Mouse (Mus musculus) frontal cortex, postnatal 10 days (tissue): ENCODE results near the gene Prr3.
"Not testable (repeated sequence)": the region's sequence is repeated elsewhere in the genome, so short reads cannot be mapped to it uniquely, and the experiment has no call there.

ENCODE experiments used
- DNase-seq, 2 experiments: peaks; one replicate each; pipeline ENCODE4 v3.0.0; 2022; ENCODE audit warnings: low spot score in 2 of 2, mixed read lengths in 1 of 2

The Prr3 gene

DNA sequence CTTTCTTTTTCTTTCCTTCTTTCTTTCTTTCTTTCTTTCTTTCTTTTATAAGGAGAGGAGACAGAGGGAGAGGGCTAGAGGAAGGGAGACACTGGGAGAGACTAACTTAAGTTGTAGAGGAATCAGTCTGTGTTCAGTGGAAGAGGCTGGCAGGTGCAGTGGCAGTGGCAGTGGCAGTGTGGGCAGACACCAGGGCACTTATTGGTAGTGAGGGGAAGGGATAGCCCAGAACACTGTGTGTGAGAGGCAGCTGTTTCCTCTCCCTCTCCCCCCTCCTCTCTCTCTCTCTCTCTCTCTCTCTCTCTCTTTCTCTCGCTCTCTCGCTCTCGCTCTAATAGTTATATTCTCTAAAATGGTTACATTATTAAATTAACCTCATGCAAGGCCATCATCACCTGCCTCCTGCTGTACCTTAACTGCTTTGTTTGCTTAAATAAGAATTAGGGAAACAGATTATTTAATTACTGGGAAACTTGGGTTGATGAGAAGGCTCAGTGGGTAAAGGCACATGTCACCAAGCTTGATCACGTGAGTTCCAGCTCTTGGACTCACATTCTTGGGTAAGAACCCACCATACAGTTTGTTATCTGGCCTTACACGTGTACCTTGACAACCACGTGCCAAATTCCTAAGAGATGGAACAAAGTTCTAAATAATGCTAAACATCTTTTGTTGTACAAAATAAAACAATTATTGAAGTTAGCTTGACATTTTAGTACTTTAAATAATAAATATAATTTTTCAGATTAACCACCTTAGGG lies 18.7 kb upstream of the Prr3 start:
- no peak for DNase-seq

DNA sequence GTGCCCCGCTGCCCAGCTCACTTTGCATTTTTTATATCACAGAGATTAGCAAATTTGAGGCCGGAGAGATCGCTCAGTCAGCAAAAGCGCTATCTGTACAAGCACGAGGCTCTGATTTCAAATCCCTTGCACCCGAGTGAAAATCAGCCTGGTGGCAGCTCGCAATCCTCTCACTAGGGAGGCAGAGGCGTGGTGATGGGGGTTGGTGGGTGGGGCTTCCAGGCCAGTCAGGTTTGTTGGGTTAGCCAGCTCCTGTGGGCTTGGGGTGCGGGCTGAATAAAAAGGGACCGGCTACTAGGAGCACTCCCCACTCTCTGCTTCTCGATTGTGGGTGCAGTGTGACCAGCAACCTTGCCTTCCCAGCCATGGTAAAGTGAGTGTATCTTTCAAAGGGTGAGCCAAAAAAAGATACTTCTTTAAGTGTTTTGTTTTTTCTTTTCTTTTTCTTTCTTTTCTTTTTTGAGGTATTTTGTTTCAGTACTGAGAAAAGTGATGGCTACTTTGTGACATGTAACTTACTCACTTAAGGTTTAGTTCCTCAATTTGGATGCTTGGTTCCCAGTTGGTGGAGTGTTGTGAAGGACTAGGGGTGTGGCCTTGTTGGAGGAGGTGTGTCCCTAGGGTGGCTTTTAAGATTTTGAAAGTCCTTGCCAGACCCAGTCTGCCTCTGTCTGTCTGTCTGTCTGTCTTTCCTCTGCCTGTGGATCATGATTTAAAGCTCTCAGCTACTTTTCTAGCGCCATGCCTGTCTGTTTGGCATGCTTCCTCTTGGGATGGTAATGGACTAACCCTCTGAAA lies 17.9 kb upstream of the Prr3 start:
- DNase-seq = no peak

DNA sequence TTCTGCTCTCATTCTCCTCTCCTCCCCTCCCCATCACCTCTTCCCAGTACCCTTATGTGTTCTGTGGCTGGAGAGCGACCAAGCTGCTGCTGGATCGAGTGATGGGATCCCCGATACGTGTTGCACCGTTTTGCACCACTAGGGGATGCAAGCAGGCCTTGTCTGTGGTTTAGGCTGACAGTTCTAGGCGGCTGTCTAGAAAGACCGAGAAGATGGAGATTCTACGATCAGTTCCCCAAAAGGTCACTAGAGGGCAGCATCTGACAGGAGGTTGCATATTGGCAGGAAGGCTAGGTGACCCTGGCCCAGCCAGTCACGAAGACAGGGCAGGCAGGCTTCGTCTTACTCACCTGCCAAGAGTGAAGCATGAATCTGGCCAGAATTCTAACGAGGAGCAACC lies 16.9 kb upstream of the Prr3 start:
- peak; percentile 85 to 93 for DNase-seq

DNA sequence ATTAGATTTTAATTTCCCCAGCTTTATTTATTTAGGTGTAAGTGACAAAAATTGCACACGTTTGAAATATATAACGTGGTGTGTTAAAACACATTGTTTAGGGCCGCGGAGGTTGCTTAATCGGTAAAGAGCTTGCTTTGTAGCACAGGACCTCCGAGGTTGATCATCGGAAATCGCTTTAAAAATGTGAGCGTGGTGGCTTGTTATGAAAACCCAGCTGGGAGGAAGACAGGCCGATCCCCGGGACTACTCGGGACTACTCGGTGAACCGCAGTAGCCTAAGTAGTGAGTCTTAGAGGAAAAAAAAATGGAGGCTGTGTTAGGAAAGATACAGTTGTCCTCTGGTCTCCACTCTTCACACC lies 14.8 kb upstream of the Prr3 start:
- DNase-seq = no peak

DNA sequence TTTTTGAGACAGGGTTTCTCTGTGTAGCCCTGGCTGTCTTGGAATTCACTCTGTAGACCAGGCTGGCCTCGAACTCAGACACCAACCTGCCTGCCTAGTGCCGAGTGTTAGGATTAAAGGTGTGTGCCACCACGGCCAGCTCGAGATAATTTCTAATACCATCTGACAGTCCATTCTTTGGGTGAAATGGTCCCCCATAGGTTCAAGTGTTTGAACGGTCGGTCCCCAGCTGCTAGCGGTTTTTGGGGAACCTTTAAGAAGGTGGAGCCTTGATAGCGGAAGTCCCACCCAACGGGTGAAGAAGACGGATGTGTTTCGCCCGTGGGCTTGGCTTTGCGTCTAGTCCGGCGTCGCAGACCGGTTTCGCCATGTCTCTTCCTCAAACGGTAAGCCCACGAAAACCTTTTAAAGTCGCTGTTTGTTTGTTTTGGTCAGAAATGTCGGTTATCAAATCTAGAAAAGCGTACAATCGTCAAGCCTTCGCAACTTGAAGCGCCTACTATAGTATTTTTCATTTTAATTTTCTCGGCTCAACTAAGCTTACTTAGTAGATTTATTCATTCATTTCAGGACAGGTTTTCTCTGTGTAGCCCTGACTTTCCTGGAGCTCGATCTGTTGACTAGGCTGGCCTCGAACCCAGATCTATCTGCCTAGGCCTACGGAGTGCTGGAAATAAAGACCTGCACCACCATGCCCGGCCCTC lies 14.3 kb upstream of the Prr3 start:
- DNase-seq = peak; percentile 67 to 76

DNA sequence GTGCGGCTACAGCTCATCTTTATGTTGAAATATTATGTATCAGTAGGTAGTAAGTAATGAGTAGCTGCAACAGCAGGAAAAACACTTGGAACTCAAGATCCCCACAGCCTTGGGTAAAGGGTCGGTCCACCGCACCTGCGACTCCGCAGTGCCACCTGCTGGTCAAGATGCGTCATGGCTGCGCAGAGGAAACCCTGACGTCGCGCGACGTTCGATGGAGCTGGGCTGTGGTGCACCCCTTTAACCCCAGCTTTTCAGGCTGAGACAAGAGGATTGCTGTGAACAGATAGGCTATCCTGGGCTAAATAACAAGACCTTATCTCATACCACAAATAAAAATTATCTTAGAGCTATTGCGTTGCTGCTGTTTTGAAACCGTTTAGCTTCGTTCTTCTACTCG lies 13.6 kb upstream of the Prr3 start:
- peak in 1 of 2 experiments; percentile 76 for DNase-seq

DNA sequence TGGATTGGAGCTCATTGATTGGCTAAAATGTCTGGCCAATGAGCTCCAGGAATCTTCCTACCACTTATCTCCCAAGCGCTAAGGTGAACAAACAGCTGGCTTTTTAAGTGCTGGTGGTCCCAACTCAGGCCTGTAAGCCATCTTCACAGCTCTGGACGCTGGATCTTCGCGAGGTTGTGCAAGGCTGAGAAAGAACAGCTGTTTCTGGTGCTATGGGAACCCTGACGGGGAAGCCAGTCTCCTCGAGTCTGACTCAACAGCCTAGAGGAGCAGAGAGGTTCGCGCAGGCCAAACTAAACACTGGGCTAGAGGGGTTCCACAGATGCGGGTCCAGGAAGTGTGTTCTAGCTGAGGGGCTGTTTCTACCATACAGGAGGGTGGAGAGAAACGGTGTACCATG lies 11.7 kb upstream of the Prr3 start:
- DNase-seq = no peak

DNA sequence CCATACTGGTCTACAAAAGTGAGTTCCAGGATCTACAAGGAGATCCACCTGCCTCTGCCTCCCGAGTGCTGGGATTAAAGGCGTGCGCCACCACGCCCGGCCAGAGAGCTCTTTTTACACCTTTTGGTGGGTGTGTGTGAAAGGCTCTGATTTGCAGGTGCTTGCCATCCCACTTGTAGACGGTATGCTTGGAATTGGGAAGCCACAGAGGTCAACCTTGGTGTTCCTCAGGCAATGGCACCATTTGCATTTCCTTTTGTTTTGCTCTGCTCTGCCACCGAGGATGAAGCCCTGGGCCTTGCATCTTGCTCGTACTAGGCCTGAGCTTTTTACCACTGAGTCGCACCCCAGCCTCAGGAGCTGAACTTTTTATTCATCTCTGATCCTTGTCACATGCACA lies 1.7 kb upstream of the Prr3 start:
- DNase-seq = no peak

DNA sequence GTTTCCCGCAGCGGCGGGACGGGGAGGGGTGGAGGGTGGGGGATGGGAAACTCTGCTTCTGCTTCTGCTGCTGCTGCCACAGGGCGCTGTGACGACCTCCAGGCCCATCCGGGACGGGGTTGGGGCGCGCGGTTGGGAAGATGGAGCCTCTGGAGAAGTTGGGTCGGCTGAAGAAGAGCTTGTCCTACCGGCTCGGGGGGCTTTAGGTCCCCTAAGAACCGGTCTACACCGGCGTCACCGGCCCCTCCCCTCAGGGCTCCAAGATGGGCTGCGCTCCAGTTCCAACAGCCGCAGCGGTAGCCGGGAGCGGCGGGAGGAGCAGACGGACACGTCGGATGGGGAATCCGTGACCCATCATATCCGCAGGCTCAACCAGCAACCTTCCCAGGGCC lies 323 bp upstream of the Prr3 start:
- DNase-seq = peak; percentile 51 to 59

DNA sequence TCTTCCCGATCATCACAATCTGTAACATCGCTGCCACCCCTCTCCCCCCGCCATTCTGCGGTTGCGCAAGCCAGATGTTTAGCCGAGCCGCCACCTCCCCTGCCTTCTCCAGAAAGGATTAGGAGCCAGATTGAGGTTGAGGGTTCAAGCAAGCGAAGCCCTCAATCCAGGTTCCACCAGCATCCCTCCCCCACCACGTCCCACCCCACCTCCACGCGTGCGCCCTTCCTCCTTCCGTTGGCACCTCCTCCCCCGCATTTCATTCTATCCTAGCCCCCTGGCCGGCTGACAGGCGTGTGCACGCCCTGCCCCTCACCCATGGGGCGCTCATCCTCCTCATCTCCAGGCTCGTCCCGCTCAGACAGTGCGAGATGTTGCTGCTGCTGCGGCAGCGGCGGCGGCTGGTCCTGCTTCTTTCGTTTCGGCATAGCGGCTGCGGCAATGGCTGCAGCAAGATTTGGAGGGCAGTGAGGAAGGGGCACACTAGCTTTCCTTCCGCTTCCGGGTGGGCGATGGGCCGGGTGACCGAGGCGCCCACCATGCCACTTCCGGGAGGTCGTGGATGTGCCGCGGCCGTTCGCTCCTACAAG lies 1.1 kb downstream of the Prr3 start:
- peak in 1 of 2 experiments; percentile 90 for DNase-seq

DNA sequence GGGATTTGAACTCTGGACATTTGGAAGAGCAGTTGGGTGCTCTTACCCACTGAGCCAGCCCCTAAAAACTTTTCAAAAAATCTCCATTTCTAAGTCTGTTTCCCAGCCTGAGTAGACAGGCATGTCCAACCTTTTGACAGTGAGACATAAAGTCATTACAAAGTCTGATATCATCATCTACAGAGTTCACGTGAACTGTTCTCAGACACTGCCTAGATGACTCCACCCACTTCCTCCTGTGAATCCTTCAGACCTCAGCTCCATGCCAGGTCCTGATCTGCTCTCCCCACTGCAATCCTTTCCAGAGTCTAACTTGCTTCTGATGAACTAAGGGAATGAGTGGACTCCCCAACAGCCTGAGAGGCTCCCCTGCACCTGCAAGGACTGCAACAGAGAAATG lies 7.9 kb downstream of the Prr3 start:
- DNase-seq = no peak

DNA sequence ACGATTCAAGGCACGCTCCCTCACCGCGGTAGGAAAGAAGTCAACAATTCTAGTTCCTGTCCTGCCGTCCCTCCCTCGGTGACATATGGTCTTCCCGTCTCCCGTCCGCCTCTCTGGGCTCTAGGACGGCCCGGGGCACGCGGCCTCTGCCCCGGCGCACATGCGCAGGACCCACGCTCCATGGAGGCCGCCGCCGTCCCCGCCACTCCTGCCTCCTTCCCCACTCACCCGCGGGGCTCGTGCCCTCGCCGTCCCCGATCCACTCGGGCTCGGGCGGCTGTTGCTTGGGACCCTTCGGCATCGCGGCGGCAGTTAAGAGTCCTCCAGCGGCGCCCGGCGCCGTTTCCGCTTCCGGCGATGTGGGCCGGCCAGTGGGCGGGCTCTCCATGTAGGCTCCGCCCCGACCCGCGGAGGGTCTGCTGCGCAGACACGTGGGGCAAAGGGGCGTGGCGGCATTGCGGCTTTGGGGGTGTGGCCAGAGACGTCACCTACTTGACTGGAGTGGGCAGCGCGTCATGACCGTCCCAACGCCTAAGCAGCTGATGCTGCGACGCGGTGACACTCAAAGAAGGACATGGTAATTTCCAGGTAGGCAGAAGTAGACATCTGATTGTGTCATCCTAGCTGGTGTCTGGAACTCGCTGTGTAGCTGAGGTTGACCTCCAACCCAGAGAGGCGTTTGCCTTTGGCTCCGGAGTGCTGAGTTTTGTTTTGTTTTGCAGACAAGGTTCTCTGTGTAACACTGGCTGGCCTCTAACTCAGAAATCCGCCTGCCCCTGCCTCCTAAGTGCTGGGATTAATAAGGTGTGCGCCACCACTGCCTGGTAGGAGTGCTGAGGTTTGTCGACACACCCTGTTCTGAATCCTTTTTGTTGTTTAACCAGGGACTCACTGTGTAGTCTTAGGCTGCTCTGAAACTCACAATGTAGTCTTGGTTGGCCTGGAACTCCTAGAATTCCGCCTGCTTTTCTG lies 10.3 kb downstream of the Prr3 start, which contains the start of gene Abcf1:
Abcf1 (minus strand) TSS at position 344 of the 972 bp plus-strand sequence.
- DNase-seq = peak; percentile 97 to 99

DNA sequence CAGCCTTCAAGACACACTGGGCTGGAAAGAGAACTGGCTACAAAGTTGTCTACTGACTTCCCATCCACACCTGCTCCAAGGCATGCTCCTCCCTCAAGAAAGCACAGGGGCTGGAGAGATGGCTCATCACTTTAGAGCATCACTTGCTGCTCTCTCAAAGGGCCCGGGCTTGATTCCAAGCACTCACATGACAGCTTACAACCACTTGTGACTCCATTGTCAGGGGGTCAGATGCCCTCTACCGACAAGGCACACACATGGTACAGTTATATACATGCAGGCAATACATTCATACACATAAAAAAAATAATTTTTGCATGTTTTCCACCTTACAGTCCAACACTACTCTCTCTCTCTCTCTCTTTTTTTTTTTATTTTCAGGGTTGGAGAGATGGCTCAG lies 12.4 kb downstream of the Prr3 start:
- no peak for DNase-seq

DNA sequence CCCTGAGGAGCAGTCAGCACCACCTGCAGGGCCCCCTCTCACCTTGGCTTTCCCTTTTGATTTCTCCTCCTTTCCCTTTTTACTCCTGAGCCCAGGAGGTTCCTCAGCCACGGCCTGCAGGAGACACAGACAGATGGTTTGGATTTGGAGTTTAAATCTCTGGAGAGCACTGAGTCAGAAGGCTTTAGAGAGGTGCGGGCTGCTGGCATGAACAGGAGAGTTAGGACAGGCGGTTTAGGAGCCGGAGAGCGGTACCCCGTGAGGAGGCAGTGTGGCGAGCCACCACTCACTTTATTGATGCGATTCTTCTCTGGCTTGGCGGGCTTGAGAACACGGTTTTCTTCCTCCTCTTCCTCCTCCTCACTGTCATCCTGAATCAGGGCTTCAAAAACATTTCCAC lies 16.8 kb downstream of the Prr3 start:
- no peak for DNase-seq

DNA sequence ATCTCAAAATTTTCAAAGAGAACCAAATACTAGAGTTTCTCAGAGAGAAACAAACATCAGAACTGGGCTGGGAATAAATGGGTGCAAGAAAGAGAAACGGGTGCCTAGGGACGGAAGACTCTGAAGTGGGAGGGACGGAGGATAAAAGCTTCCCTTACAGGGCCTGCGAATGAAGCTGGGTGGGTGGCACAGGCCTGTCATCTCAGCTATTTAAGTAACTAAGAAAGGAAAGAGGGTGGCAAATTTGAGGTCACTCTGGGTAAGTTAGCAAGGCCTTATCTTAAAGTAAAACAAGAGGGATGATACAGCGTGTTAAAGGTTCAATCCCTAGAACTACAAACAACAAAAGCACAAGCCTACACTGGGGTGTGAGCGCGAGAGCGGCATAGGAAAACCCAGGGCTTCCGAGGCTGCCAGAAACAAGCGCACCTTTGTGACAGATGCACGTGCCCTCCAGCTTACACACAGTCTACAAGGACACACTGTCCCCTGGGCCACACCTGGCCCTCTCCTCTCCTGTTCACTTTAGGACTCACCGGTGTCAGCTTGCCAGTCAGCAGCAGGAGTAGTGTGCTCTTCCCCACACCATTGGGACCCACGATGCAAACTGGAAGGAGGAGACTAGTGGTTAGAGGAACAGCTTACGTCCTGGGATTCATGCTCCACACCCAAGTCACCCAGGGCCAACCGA lies 21.4 kb downstream of the Prr3 start:
- DNase-seq = no peak

DNA sequence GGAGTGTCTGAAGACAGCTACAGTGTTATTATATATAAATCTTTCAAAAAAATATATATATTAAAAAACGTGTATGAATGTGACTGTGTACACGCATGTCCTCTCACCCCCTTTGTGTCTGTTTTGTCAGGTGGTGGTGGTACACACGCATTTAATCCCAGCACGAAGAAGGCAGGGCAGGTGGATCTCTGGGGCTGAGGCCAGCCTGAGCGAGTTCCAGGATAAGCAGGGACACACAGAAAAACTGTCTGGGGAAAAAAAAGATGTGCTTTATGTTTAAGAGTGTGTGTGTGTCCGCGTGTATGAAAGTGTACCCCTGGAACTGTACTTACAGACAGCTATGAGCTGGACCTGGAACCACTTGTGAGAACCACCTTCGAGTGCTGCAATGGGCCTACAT lies 25.4 kb downstream of the Prr3 start:
- DNase-seq = no peak

DNA sequence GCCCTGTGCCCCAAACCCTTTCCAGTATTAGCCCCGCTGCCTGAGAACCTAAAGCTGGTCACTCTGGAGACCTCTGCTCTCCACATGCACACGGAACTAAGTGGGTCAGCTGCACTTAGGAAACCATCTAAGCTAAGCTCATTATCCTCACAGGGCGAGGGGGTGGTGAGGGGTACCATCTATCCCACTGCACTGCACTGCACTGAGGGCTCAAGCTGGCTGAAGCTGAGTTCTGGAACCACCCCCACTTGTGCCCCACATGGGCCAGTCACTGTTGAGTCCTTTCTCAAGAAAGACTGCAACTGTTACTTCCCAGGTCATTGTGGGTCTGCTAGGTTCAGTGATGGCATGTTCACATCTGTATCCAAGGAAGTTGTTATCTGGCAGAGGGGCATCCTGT lies 27.5 kb downstream of the Prr3 start:
- DNase-seq = not testable (repeated sequence)

DNA sequence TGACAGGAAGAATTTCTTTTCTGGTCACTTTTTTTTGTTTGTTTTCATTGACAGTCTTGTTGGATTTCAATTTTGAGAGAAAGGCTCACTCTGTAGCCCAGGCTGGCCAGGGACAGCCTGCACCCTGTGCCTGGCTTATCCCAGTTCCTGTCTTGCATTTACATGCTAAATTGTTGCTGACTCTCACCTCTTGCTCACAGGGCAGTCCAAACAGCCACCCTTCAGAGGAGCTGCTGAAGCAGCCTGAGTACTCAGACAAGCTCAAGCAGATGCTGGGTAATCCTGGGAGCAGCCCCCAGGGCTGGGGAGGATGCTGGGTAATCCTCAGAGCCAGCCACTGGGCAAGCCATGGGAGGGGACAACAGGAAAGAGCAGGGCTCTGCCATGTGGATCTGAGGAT lies 29.1 kb downstream of the Prr3 start:
- not testable (repeated sequence) for DNase-seq

DNA sequence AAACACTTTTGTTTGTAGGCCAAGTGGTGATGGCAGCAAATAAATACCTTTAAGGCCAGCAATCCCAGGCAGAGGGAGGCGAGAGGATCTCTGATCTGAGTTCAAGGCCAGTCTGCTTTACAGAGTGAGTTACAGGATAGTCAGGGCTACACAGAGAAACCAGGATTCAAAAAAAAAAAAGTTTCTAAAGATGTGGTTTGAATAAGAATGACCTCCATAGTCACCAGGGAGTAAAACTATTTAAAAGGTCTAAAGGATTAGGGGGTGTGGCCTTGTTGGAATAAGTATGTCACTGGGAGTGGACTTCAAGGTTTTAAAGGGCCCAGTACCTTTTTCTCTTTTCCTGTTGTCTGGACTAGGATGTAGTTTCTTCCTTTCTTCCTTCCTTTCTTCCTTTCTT lies 40.1 kb downstream of the Prr3 start:
- DNase-seq = no peak

DNA sequence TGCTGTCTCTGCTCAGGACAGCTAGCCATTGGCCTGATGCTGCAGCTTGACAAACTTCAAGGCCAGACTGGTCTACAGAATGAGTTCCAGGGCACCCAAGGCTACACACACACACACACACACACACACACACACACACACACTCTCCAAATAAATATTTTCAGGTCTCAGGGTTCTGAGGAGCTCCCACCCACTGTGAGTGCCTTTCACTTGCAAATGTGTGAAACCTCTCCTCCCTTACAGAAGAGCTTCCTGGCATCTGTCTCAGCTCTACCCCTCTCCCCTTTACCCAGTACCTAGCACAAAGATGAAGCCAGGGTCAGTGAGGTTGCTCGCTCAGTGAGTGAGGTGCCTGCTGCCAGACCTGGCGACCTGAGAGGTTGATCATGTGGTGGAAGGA lies 40.9 kb downstream of the Prr3 start:
- no peak for DNase-seq
